Mouse (Mus musculus): Measurements from ENCODE around the gene Slc7a14. TPM values are rescaled to one million over a fixed set of nuclear protein-coding genes. Genes with fewer than 3 reads are reported as not detected.

Gene Slc7a14
- polyA plus RNA-seq, 1 experiment from 2014 or later = 8.2 TPM

- H3K9me3 ChIP-seq (ENCODE audit: control insufficient read depth, low read length) = no peaks in the 10 kb centered on the region
- no peak overlapping the region for H3K27ac ChIP-seq (ENCODE audit: low read depth, low read length)
- no peaks in the 10 kb centered on the region for H3K27me3 ChIP-seq (replicated peaks; ENCODE audit: control insufficient read depth, insufficient read depth, low read length)
- H3K9ac ChIP-seq (ENCODE audit: low read depth, low read length) = no peak overlapping the region
- no peaks in the 10 kb centered on the region for H3K4me1 ChIP-seq (ENCODE audit: control insufficient read depth, insufficient read depth, low read depth, low read length)
- peak; percentile 65 for ATAC-seq
- 0 out of 2 replicates have a peak, but pooled peaks cover 2% of the 10 kb centered on the region for H3K36me3 ChIP-seq (ENCODE audit: control insufficient read depth, insufficient read depth, low read length)
- no peak overlapping the region for H3K4me2 ChIP-seq (ENCODE audit: low read length)
- no peak overlapping the region for H3K4me3 ChIP-seq (ENCODE audit: low read length)
- 47% methylated on average over 1 of the region's 1 CpGs for WGBS
Measured at GRCm38 (mm10) chr3:31243478-31243877, 66.7 kb downstream of the Slc7a14 start.

- WGBS = 67% methylated on average over 8 of the region's 8 CpGs
- Histone ChIP-seq H3K27me3 (replicated peaks; ENCODE audit: control insufficient read depth, insufficient read depth, low read length) (no peaks in the 10 kb centered on the region), H3K9ac (ENCODE audit: low read depth, low read length) (no peak overlapping the region), H3K4me1 (ENCODE audit: control insufficient read depth, insufficient read depth, low read depth, low read length) (no peaks in the 10 kb centered on the region), H3K9me3 (ENCODE audit: control insufficient read depth, low read length) (no peaks in the 10 kb centered on the region), H3K4me3 (ENCODE audit: low read length) (no peak overlapping the region), H3K27ac (ENCODE audit: low read depth, low read length) (no peak overlapping the region), H3K4me2 (ENCODE audit: low read length) (no peak overlapping the region), H3K36me3 (ENCODE audit: control insufficient read depth, insufficient read depth, low read length) (0 out of 2 replicates have a peak, but pooled peaks cover 5% of the 10 kb centered on the region)
- ATAC-seq = no peak; the same call in 1 of the 2 replicates
Measured at GRCm38 (mm10) chr3:31240840-31241239, 69.3 kb downstream of the Slc7a14 start.

DNA sequence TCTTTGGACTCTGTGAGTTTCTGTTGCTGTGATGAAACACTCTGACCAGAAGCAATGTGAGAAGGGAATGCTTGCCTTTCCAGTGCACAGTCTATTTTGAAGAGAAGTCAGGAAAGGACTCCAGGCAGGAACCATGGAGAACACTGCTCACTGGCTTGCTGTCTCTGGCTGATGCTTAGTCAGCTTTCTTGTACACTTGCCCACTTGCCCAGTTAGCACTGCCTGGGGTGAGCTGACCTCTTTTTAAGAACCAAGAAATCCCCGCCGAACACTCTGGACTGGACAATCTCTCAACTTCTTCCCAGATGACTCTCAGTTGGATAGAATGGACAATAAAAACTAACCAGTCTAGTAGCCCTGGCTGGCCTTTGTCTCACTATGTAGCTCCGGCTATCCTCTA is 70.5 kb downstream of the Slc7a14 start:
- H3K4me2 ChIP-seq (ENCODE audit: low read length) = no peak overlapping the region
- no peak for ATAC-seq
- H3K27ac ChIP-seq (ENCODE audit: low read depth, low read length) = no peak overlapping the region
- no peak overlapping the region for H3K4me3 ChIP-seq (ENCODE audit: low read length)
- no peaks in the 10 kb centered on the region for H3K9me3 ChIP-seq (ENCODE audit: control insufficient read depth, low read length)
- no peak overlapping the region for H3K9ac ChIP-seq (ENCODE audit: low read depth, low read length)
- WGBS = 85% methylated on average over 3 of the region's 3 CpGs
- H3K36me3 ChIP-seq (ENCODE audit: control insufficient read depth, insufficient read depth, low read length) = 0 out of 2 replicates have a peak, but pooled peaks cover 9% of the 10 kb centered on the region
- H3K27me3 ChIP-seq (replicated peaks; ENCODE audit: control insufficient read depth, insufficient read depth, low read length) = no peaks in the 10 kb centered on the region
- no peaks in the 10 kb centered on the region for H3K4me1 ChIP-seq (ENCODE audit: control insufficient read depth, insufficient read depth, low read depth, low read length)

- no peaks in the 10 kb centered on the region for H3K9me3 ChIP-seq (ENCODE audit: control insufficient read depth, low read length)
- no peak overlapping the region for H3K27ac ChIP-seq (ENCODE audit: low read depth, low read length)
- WGBS = 40% methylated on average over 3 of the region's 3 CpGs
- no peaks in the 10 kb centered on the region for H3K27me3 ChIP-seq (replicated peaks; ENCODE audit: control insufficient read depth, insufficient read depth, low read length)
- H3K4me1 ChIP-seq (ENCODE audit: control insufficient read depth, insufficient read depth, low read depth, low read length) = no peaks in the 10 kb centered on the region
- no peak for ATAC-seq
- H3K4me3 ChIP-seq (ENCODE audit: low read length) = no peak overlapping the region
- H3K36me3 ChIP-seq (ENCODE audit: control insufficient read depth, insufficient read depth, low read length) = 0 out of 2 replicates have a peak, but pooled peaks cover 9% of the 10 kb centered on the region
- no peak overlapping the region for H3K9ac ChIP-seq (ENCODE audit: low read depth, low read length)
- no peak overlapping the region for H3K4me2 ChIP-seq (ENCODE audit: low read length)
Measured at GRCm38 (mm10) chr3:31237936-31238335, 72.2 kb downstream of the Slc7a14 start.

DNA sequence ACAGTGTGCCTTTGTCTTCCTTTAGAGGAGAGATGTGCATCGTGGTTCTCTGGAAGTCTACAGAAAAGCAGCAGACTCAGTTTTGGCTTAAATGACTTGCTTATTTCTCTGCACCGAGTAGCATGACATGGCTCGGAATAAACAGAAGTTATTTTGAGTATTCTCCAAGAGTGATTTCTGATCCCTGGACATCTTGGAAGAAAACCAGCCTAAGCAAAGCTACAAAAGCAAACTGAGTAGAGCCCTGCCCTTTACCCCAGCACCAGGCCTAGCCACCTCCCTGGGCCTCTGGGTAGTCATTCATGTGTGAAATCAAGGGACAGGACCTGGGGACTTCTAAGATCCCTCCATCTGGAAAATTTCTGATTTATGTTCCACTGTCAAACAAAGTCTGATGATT is 74.0 kb downstream of the Slc7a14 start:
- no peak for ATAC-seq
- Histone ChIP-seq H3K9me3 (ENCODE audit: control insufficient read depth, low read length) (no peaks in the 10 kb centered on the region), H3K4me1 (ENCODE audit: control insufficient read depth, insufficient read depth, low read depth, low read length) (no peaks in the 10 kb centered on the region), H3K9ac (ENCODE audit: low read depth, low read length) (no peak overlapping the region), H3K27me3 (replicated peaks; ENCODE audit: control insufficient read depth, insufficient read depth, low read length) (no peaks in the 10 kb centered on the region), H3K4me2 (ENCODE audit: low read length) (no peak overlapping the region), H3K4me3 (ENCODE audit: low read length) (no peak overlapping the region), H3K27ac (ENCODE audit: low read depth, low read length) (no peak overlapping the region), H3K36me3 (ENCODE audit: control insufficient read depth, insufficient read depth, low read length) (0 out of 2 replicates have a peak, but pooled peaks cover 7% of the 10 kb centered on the region)
- WGBS = 78% methylated on average over 3 of the region's 3 CpGs

- no peak overlapping the region for H3K4me3 ChIP-seq (ENCODE audit: low read length)
- H3K4me2 ChIP-seq (ENCODE audit: low read length) = no peak overlapping the region
- H3K4me1 ChIP-seq (ENCODE audit: control insufficient read depth, insufficient read depth, low read depth, low read length) = no peaks in the 10 kb centered on the region
- no peak for ATAC-seq
- peaks cover 10% of the 10 kb centered on the region; the same call in 1 of the 2 replicates for H3K36me3 ChIP-seq (ENCODE audit: control insufficient read depth, insufficient read depth, low read length)
- no peaks in the 10 kb centered on the region for H3K9me3 ChIP-seq (ENCODE audit: control insufficient read depth, low read length)
- no peak overlapping the region for H3K27ac ChIP-seq (ENCODE audit: low read depth, low read length)
- WGBS = 81% methylated on average over 7 of the region's 7 CpGs
- no peaks in the 10 kb centered on the region for H3K27me3 ChIP-seq (replicated peaks; ENCODE audit: control insufficient read depth, insufficient read depth, low read length)
- H3K9ac ChIP-seq (ENCODE audit: low read depth, low read length) = no peak overlapping the region
Measured at GRCm38 (mm10) chr3:31234356-31234755, 75.8 kb downstream of the Slc7a14 start.

DNA sequence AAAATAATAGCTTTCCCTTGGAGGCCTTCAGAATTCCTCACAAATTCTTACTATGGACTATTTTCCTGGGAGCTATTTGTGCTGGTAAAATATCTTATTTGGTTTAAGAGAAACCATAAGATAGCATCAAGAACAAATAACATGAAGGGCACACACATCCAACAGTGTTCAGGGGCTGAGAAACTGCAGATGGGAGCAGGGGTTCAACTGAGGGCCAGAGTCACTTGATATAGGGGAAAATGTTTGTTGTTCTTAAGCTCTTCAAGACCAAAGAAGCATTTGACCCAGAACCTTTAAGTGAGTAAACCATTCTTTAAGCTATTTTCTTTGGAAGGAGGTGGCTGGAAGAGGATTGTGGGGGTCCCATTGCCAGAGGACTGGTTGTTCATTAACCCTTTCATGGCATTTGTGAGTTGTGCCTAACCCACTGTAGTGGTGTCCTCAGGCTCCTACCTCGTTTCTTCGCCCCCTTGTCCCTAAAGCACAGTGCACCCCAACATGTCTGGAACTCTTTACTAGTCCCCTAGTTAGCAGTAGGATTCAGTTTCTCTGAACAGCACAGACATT is 76.3 kb downstream of the Slc7a14 start:
- Histone ChIP-seq H3K9ac (ENCODE audit: low read depth, low read length) (no peak overlapping the region), H3K27me3 (replicated peaks; ENCODE audit: control insufficient read depth, insufficient read depth, low read length) (no peaks in the 10 kb centered on the region), H3K9me3 (ENCODE audit: control insufficient read depth, low read length) (no peaks in the 10 kb centered on the region), H3K36me3 (ENCODE audit: control insufficient read depth, insufficient read depth, low read length) (peaks cover 10% of the 10 kb centered on the region; the same call in 1 of the 2 replicates), H3K4me2 (ENCODE audit: low read length) (no peak overlapping the region), H3K4me1 (ENCODE audit: control insufficient read depth, insufficient read depth, low read depth, low read length) (no peaks in the 10 kb centered on the region), H3K4me3 (ENCODE audit: low read length) (no peak overlapping the region), H3K27ac (ENCODE audit: low read depth, low read length) (no peak overlapping the region)
- no peak for ATAC-seq
- WGBS = 80% methylated on average over 2 of the region's 2 CpGs

- no peak for ATAC-seq
- Histone ChIP-seq H3K9me3 (ENCODE audit: control insufficient read depth, low read length) (no peaks in the 10 kb centered on the region), H3K27ac (ENCODE audit: low read depth, low read length) (no peak overlapping the region), H3K9ac (ENCODE audit: low read depth, low read length) (no peak overlapping the region), H3K4me1 (ENCODE audit: control insufficient read depth, insufficient read depth, low read depth, low read length) (no peaks in the 10 kb centered on the region), H3K4me2 (ENCODE audit: low read length) (no peak overlapping the region), H3K27me3 (replicated peaks; ENCODE audit: control insufficient read depth, insufficient read depth, low read length) (no peaks in the 10 kb centered on the region), H3K4me3 (ENCODE audit: low read length) (no peak overlapping the region), H3K36me3 (ENCODE audit: control insufficient read depth, insufficient read depth, low read length) (peaks cover 8% of the 10 kb centered on the region)
- 74% methylated on average over 5 of the region's 5 CpGs for WGBS
Measured at GRCm38 (mm10) chr3:31229281-31229680, 80.9 kb downstream of the Slc7a14 start.

GRCm38 (mm10) chr3:31228487-31228886 is 81.7 kb downstream of the Slc7a14 start:
- WGBS = 23% methylated on average over 2 of the region's 2 CpGs
- Histone ChIP-seq H3K36me3 (ENCODE audit: control insufficient read depth, insufficient read depth, low read length) (peaks cover 16% of the 10 kb centered on the region), H3K9me3 (ENCODE audit: control insufficient read depth, low read length) (no peaks in the 10 kb centered on the region; the same call in 1 of the 2 replicates), H3K27me3 (replicated peaks; ENCODE audit: control insufficient read depth, insufficient read depth, low read length) (no peaks in the 10 kb centered on the region), H3K4me3 (ENCODE audit: low read length) (no peak overlapping the region), H3K4me2 (ENCODE audit: low read length) (no peak overlapping the region), H3K9ac (ENCODE audit: low read depth, low read length) (no peak overlapping the region), H3K4me1 (ENCODE audit: control insufficient read depth, insufficient read depth, low read depth, low read length) (no peaks in the 10 kb centered on the region), H3K27ac (ENCODE audit: low read depth, low read length) (no peak overlapping the region)
- no peak for ATAC-seq
